Mouse (Mus musculus) G1E (cell line): ENCODE data around the gene Trak1. TPM values are rescaled to one million over a fixed set of nuclear protein-coding genes. Genes with fewer than 3 reads are reported as not detected.

Experiments
- ATAC-seq: 2 replicates; pipeline ENCODE4 v1.8.0; 2016; ENCODE audit warnings: mild to moderate bottlenecking; ENCODE audit not compliant: insufficient number of reproducible peaks, poor library complexity, low FRiP score, severe bottlenecking; ENCODE audit errors: extremely low read depth
- DNase-seq: peaks from one replicate; pipeline ENCODE4 v3.0.0; 2012; ENCODE audit warnings: low spot score
- H3K27me3 ChIP-seq: 2 replicates; pipeline ENCODE4 v1.6.1; 2012; ENCODE audit warnings: mild to moderate bottlenecking, low read length, inconsistent platforms; ENCODE audit not compliant: insufficient read depth
- H3K36me3 ChIP-seq: replicated peaks from 2 replicates; pipeline ENCODE3; 2012; ENCODE audit warnings: mild to moderate bottlenecking, inconsistent platforms
- H3K4me1 ChIP-seq: 2 replicates; pipeline ENCODE4 v1.6.1; 2012; ENCODE audit warnings: low read depth, low read length, inconsistent platforms, mixed read lengths; ENCODE audit not compliant: insufficient read depth
- H3K4me3 ChIP-seq: 2 replicates; pipeline ENCODE4 v1.5.1; 2012; ENCODE audit warnings: low read depth, mild to moderate bottlenecking, inconsistent platforms, low read length, moderate library complexity, mixed read lengths
- H3K9me3 ChIP-seq: replicated peaks from 2 replicates; pipeline ENCODE4 v1.6.1; 2012; ENCODE audit warnings: inconsistent platforms
- CTCF ChIP-seq: IDR thresholded peaks from 2 replicates; pipeline ENCODE4 v1.5.1; 2012; ENCODE audit warnings: low read depth, low read length, inconsistent platforms, mixed read lengths
- GATA1 ChIP-seq: IDR thresholded peaks from 2 replicates; pipeline ENCODE4 v1.6.1; 2012; ENCODE audit warnings: borderline replicate concordance, low read length, inconsistent platforms, mixed read lengths
- GATA2 ChIP-seq: IDR thresholded peaks from 2 replicates; pipeline ENCODE4 v1.6.1; 2012; ENCODE audit warnings: low read depth, low read length, inconsistent platforms, borderline replicate concordance
- POLR2AphosphoS5 ChIP-seq: IDR thresholded peaks from 2 replicates; pipeline ENCODE4 v1.6.1; 2012; ENCODE audit warnings: low read depth, low read length, inconsistent platforms; ENCODE audit not compliant: insufficient replicate concordance
- TAL1 ChIP-seq: conservative IDR thresholded peaks from 2 replicates; pipeline ENCODE4 v1.6.1; 2012; ENCODE audit warnings: low read depth, low read length, inconsistent platforms, mixed read lengths
- polyA plus RNA-seq: library from polyadenylated mRNA; stranded (reverse); fragments of >175 nt; gene quantifications from 2 replicates; pipeline ENCODE4 v1.2.3, GENCODE M21; 2012
- total RNA-seq, 2 experiments: library from RNA; stranded (forward) in 1 of 2; stranded (reverse) in 1 of 2; fragments of 200-1000 nt in 1 of 2; fragments of >200 nt in 1 of 2; fragmentation: Nextera tagmentation in 1 of 2; gene quantifications; 2 replicates each; pipeline ENCODE4 v1.2.3; 2014 to 2017

The Trak1 gene
- total and polyA plus RNA-seq, 3 experiments = 13.6 to 35.7 (median 21.3) TPM

- DNase-seq = peak; percentile 28
- Histone ChIP-seq H3K9me3 (no peaks in the 10 kb centered on the region), H3K4me3 (no peak overlapping the region), H3K36me3 (peaks cover 2% of the 10 kb centered on the region), H3K4me1 (peaks cover 9% of the 10 kb centered on the region), H3K27me3 (peaks cover 18% of the 10 kb centered on the region)
- no peak; the same call in 1 of the 2 replicates for ATAC-seq
- no peak for TF ChIP-seq TAL1
- no peak for TF ChIP-seq GATA1
- no peak for TF ChIP-seq GATA2
- peak; percentile 69 for TF ChIP-seq CTCF
- TF ChIP-seq POLR2AphosphoS5 = no peak
Observed at GRCm38 (mm10) chr9:121479453-121479852, 182.2 kb downstream of the Trak1 start.

GRCm38 (mm10) chr9:121487216-121487615 is 189.9 kb downstream of the Trak1 start:
- TF ChIP-seq CTCF (no peak), POLR2AphosphoS5 (no peak), GATA2 (no peak), GATA1 (no peak), TAL1 (no peak)
- peaks cover 16% of the 10 kb centered on the region; the same call in 1 of the 2 replicates for H3K27me3 ChIP-seq
- H3K4me1 ChIP-seq = no peaks in the 10 kb centered on the region
- DNase-seq (no peak), ATAC-seq (no peak)
- H3K9me3 ChIP-seq = no peaks in the 10 kb centered on the region
- no peak overlapping the region for H3K4me3 ChIP-seq
- H3K36me3 ChIP-seq = no peaks in the 10 kb centered on the region

GRCm38 (mm10) chr9:121491592-121492240 is 194.4 kb downstream of the Trak1 start:
- no peak for DNase-seq
- Histone ChIP-seq H3K4me1 (no peaks in the 10 kb centered on the region), H3K9me3 (no peaks in the 10 kb centered on the region), H3K36me3 (no peaks in the 10 kb centered on the region), H3K27me3 (peaks cover 16% of the 10 kb centered on the region), H3K4me3 (no peak overlapping the region)
- no peak for ATAC-seq
- TF ChIP-seq GATA2 (no peak), POLR2AphosphoS5 (no peak), TAL1 (no peak), CTCF (no peak), GATA1 (no peak)

GRCm38 (mm10) chr9:121494006-121494767 is 196.9 kb downstream of the Trak1 start:
- H3K27me3 ChIP-seq = peaks cover 15% of the 10 kb centered on the region
- no peak for DNase-seq
- TF ChIP-seq GATA2 = no peak
- no peak for TF ChIP-seq POLR2AphosphoS5
- TF ChIP-seq TAL1 = no peak
- TF ChIP-seq GATA1 = no peak
- TF ChIP-seq CTCF = no peak
- no peaks in the 10 kb centered on the region for H3K36me3 ChIP-seq
- no peaks in the 10 kb centered on the region for H3K9me3 ChIP-seq
- no peak overlapping the region for H3K4me3 ChIP-seq
- H3K4me1 ChIP-seq = no peaks in the 10 kb centered on the region
- no peak for ATAC-seq

GRCm38 (mm10) chr9:121495529-121495928 is 198.2 kb downstream of the Trak1 start, which contains the start of gene Cck:
Cck (minus strand) TSS chr9:121495694.
- peaks cover 9% of the 10 kb centered on the region for H3K27me3 ChIP-seq
- no peak for ATAC-seq
- TF ChIP-seq CTCF (no peak), GATA2 (no peak), POLR2AphosphoS5 (no peak), TAL1 (no peak), GATA1 (no peak)

GRCm38 (mm10) chr9:121496102-121496501 is 198.8 kb downstream of the Trak1 start:
- no peak for ATAC-seq
- TF ChIP-seq CTCF (no peak), GATA1 (no peak), GATA2 (no peak), POLR2AphosphoS5 (no peak), TAL1 (no peak)
- H3K4me1 ChIP-seq = no peaks in the 10 kb centered on the region
- H3K9me3 ChIP-seq = no peaks in the 10 kb centered on the region
- H3K4me3 ChIP-seq = no peak overlapping the region
- H3K36me3 ChIP-seq = no peaks in the 10 kb centered on the region
- no peak for DNase-seq
- H3K27me3 ChIP-seq = peaks cover 9% of the 10 kb centered on the region

More at GRCm38 (mm10) chr9:121495529-121495928, 198.2 kb downstream of the Trak1 start, which contains the start of gene Cck:
- no peak for DNase-seq
- Histone ChIP-seq H3K4me1 (no peaks in the 10 kb centered on the region), H3K9me3 (no peaks in the 10 kb centered on the region), H3K36me3 (no peaks in the 10 kb centered on the region), H3K4me3 (no peak within 1 kb of the TSS)
